Mouse (Mus musculus): ENCODE measurements around the gene Arhgap24.

GRCm38 (mm10) chr5:102859749-102860148, 378.6 kb downstream of the Arhgap24 start:
- TF ChIP-seq POLR2A (IDR thresholded peaks at IDR 0.05; ENCODE audit: insufficient read length, low read depth): no peak
- TF ChIP-seq MYOD1 (IDR thresholded peaks at IDR 0.05; ENCODE audit: control insufficient read depth in 1 of 3, insufficient read length in 2 of 3, low read depth in 2 of 3): no peak
- TF ChIP-seq REST (IDR thresholded peaks at IDR 0.05; ENCODE audit: insufficient read depth, insufficient read length): no peak
- TF ChIP-seq E2F4 (IDR thresholded peaks at IDR 0.05; ENCODE audit: insufficient read depth): no peak
- no peak for TF ChIP-seq USF1 (IDR thresholded peaks at IDR 0.05; ENCODE audit: low read depth)

Measured in myocyte (in vitro differentiated cells).